Mouse (Mus musculus) duodenum, adult 2 months (tissue): ENCODE data around the gene Cdh13. TPM values are rescaled to one million over a fixed set of nuclear protein-coding genes. Genes with fewer than 3 reads are reported as not detected.

ENCODE experiments used
- polyA plus RNA-seq: library from polyadenylated mRNA; depleted of rRNA; stranded (reverse); fragments of >200 nt; gene quantifications from 2 replicates; pipeline ENCODE4 v1.2.3, GENCODE M21; 2012; ENCODE audit warnings: low replicate concordance; rRNA removed

The Cdh13 gene
- polyA plus RNA-seq: 2.0 and 4.1 TPM in 2 replicates

GRCm38 (mm10) chr8:118283600-118284111, at the start of gene Cdh13:
Cdh13 (plus strand) TSS chr8:118283733.

GRCm38 (mm10) chr8:119344190-119344856, 1060.8 kb downstream of the Cdh13 start, which contains the start of gene Hsbp1:
Hsbp1 (plus strand) TSS chr8:119344488.

